Mouse (Mus musculus): ENCODE results near the gene St3gal3.

St3gal3 gene

DNA sequence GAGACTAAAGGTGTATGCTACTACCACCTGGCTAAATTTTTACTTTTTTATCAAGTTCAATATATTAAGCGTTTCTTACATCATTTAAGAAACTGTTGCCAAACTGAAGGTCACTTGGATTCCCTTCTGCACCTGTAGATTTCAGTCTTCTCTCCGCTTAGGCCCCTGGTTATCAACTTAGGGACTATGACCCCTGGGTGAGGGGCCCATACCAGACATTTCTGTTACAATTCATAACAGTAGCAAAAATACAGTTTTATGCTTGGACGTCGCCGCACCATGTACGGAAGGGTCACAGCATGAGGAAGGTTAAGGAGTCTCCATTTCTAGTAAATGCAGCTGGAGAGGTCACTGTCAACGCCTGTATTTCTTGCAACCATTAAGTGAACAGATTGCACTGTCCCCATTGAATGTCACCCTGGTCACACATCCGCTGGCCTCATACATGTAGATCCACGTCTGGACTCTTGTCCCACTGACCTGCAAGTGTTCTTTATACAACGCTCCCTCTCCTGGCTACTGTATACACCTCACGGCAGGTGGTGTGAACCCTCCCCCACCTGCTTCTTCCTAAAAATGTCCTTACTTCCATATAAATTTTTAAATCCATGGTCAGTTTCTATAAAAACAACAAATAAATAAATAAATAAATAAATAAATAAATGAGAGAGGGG is 41.8 kb downstream of the St3gal3 start:
- no peak for DNase-seq (ENCODE audit: extremely low spot score, low read depth, low spot score)

DNA sequence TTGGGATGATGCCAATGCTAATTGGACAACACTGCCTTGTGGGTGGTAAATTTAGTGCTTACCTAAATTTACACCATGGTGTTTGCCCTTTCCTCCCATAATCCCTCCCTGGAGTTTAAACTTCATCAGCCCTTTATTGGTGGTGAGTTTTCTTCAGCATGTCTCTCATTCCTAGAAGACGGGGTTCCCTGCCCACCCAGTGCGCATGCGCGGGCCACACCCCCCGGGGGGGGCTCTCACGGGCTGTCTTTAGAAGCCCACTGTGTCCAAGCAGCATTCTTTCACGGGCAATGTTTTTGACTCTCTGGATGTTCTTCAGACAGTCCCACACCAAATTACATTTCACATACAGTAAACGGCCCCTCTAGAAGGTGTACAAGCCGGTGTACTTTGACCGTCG is 44.3 kb downstream of the St3gal3 start:
- DNase-seq (ENCODE audit: extremely low spot score, low read depth, low spot score), result no peak

DNA sequence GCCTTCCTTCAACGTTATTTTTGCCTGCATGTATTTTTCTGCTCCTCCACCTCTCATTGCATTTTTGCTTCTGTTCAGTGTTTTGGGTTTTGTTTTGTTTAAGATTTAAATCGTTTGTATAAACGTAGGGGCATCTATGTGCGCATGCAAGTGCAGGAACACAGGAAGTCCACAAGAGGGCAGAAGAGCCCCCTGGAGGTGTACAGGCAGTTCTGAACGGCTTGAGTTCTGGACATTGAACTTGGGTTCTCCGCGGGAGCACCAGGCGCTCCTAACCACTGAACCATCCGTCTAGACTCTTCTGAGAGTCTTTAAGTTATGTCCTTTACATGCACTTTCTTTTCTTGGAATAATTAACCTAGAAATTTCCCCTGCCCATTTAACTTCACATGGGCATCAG is 44.8 kb downstream of the St3gal3 start:
- no peak for DNase-seq (ENCODE audit: extremely low spot score, low read depth, low spot score)

DNA sequence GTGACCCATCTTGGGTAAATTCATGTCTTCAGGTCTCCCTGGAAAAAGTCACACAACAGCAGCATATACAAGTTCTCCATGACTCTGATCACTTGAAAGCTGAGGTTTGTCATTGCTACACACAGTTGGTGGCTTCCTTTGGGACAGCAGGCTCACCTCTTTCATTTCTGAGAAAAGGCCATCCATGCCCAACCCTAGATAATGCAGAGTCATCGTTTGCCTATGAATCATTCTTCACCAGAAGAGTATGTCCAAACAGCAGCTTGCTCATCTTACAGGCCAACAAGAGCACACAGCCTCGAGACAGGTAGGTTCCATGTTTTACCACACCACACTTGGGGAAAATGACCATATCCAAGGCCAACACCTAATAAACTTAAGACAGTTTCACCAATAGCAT is 45.9 kb downstream of the St3gal3 start:
- DNase-seq (ENCODE audit: extremely low spot score, low read depth, low spot score), result no peak

DNA sequence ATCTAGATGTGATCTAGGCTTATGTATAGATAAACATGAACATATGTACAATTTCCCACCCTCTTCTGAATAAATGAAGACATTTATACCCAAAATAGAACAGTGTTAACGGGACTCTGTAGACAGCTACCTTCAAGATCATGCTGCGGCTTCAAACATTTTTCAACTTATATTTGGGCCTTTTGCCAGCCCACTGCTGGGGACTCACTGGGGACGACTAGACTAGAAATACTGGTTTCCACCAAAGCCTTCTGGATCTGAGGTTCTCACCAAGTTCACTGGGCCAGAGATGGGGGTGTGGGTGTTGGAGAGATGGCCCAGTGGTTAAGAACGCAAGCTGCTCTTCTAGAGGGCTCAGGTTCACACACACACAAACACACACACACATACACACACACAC is 49.7 kb downstream of the St3gal3 start:
- DNase-seq (ENCODE audit: extremely low spot score, low read depth, low spot score), result no peak

DNA sequence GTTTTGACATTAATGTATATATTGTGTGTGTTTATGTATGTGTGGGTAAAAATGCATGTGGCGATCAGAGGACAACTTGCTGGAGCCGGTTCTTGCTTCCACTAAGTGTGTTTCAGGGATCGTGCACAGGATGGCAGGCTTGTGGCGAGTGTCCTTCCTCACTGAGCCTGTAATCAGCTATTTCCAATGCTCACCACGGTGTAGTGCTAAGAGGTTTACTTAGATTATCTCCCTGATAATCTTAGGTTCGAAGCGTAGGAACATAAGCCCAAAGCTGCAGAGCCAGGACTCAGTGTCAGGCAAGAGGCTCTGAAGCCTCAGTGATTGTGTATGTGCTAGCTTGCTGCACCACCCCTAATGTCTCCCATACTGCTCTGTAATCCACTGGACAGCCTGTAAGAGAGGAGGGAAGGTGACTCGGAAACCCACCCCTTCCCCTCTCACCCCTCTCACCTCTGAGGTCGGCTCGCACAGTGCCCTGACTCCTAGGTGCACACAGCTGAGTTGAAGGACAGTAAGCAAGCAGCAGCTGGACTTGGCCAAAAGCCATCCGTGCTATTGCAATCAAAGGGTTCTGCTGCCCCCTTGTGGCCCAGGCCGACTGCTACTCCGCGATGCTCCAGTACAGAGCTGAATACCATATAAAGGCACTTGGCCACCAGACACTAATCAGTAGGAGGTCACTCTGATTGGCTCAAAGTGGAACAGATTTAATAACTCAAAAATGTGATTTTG is 51.3 kb downstream of the St3gal3 start:
- peak; percentile 84 for DNase-seq (ENCODE audit: extremely low spot score, low read depth, low spot score)

DNA sequence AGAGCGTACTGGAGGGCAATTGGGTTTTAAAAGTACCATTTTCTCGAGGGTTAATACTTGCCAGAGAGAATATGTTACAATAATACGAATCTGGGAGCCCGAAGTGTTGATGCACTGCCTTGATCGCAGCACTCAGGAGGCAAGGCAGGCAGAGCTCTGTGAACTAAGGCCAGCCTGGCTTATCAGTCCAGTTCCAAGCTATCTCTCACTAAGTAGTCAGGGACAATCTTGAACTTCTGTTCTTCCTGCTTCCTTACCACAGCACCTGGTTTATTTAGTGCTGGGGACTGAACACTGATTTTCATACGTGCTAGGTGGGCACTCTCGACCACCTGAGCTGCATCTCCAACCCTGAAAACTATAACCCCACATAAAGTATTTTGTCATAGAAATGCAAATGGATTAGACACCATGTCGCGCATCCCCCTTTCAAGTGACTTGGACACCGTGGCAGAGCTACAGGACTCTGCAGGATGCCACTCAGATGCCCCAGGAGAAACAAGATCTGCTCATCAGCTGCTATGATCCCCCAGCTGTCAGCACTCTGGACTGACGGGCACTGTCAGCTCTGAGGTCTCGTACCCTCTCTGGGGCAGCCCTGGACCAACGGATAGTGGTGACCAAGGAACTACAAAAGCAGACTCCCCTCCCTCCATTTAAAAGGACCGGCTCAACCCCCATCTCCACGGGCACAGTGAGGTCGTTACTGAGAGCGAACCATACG is 52.9 kb downstream of the St3gal3 start:
- DNase-seq (ENCODE audit: extremely low spot score, low read depth, low spot score), result no peak

DNA sequence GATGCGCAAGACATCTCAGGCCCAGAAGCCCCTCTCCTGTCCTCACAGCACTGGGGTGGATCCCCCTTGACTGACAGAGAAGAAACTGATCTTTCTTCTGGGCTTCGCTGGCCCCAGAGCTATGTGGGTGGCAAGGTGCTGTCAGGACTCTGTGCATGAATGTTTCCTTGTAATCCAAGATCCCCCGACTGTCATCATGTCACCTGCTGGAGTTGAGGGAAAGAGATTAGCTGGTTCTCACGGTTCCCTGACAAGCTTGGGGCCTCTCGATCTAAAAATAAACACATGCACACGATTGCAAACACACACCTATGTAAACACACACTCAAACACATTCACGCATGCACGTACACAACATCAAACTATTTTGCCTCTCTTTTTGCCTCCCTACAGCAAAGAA is 54.2 kb downstream of the St3gal3 start:
- DNase-seq (ENCODE audit: extremely low spot score, low read depth, low spot score), result no peak

DNA sequence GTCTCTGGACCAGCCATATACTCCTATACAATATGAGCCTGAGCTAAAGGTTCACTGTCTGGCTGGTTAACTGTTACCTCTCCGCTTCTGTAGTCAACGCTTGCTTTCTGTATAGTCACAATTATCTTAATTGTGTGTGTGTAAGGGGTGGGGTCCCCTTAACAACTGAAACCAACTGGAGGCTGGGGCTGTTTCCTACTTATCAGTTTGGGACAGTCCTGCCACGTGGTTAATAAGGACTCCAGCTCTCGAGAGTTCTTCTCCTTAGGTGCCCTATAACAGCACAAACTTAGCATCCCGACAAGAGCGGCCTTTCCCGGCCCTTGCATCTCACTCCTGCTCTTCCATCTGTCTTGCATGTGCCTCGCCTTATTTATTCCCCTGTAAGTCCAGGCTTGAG is 55.5 kb downstream of the St3gal3 start:
- no peak for DNase-seq (ENCODE audit: extremely low spot score, low read depth, low spot score)

DNA sequence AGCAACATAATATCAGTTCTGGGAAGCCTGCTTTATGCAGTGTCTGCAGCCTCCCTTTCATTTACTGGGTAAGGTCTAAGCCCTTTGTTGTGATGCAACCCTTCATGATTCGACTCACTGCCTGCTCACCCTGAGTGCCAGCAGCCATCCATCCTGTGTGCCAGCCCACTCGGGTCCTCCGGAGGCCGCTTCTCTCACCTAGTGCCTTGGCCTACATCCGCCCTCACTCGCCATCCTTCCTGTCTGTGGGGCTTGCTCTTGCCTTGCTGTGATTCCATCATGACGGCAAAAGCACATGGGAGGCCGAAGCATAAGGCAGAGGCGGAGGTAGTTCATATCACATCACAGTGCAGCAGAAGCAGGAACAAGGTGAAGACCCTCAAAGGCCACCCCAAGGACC is 56.1 kb downstream of the St3gal3 start:
- DNase-seq (ENCODE audit: extremely low spot score, low read depth, low spot score), result no peak

DNA sequence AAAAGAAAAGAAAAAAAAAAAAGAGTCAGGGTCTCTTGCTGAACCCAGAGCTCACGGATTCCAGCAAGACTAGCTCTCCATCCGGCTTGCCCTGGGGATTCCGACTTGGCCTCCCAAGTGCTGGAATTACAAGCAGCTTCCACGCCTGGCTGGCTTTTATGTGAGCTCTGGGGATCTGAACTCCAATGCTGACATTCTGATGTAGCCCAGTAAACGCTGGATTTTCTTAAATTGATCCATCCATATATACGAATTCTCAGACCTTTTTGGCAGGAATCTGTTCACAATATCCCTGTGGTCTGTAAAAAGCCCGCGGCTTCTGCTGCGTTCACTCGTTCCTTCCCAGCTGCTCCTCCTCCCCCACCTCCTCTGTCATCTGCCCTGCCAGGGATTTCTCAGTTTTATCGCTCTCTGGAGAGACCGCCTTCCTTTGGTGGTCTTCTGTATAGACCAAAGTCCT is 57.4 kb downstream of the St3gal3 start:
- no peak for DNase-seq (ENCODE audit: extremely low spot score, low read depth, low spot score)

DNA sequence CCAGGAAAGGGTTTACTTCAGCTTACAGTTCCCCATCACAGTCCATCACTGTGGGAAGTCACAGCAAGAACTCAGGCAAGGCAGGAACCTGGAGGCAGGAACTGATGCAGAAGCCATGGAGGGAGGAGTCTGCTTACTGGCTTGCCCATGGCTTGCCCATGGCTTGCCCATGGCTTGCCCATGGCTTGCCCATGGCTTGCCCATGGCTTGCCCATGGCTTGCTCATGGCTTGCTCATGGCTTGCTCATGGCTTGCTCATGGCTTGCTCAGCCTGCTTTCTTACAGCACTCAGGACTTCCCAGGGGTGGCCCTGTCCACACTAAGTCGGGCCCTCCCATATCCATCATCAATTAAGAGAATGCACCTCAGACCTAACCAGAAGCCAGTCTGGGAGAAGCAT is 58.1 kb downstream of the St3gal3 start:
- DNase-seq (ENCODE audit: extremely low spot score, low read depth, low spot score), result no peak

DNA sequence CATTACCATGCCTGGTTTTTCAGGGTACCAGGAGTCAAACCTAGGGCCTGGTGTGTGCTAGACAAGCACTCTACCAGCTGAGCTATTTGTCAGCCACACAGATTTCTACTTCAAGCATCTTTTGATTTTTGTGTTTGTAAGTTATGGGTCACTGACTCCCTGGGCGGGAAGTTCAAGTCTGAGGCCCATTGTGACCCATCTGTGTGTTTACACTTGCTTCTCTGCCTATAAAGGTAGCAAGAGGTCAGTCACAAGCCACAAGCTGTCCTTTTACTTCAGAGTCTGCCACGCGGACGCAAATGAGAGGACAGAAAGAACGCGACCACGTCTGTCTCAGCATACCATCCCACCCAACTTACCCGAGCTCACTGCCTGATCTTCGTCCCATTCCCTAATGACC is 59.4 kb downstream of the St3gal3 start:
- DNase-seq (ENCODE audit: extremely low spot score, low read depth, low spot score), result no peak

DNA sequence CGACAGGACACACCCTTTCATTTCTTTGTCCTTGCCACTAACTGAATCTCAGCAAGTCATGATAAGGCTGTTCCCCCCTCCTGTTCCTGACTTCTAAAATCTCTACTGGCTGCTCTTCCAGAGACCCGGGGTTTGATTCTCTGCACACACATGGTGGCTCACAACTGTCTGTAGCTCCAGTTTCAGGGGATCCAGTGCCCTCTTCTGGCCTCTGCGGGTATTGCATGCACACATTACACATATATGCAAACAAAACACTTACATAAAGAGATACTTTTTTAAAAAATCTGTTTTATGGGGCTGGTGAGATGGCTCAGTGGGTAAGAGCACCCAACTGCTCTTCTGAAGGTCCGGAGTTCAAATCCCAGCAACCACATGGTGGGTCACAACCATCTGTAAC is 60.5 kb downstream of the St3gal3 start:
- no peak for DNase-seq (ENCODE audit: extremely low spot score, low read depth, low spot score)

DNA sequence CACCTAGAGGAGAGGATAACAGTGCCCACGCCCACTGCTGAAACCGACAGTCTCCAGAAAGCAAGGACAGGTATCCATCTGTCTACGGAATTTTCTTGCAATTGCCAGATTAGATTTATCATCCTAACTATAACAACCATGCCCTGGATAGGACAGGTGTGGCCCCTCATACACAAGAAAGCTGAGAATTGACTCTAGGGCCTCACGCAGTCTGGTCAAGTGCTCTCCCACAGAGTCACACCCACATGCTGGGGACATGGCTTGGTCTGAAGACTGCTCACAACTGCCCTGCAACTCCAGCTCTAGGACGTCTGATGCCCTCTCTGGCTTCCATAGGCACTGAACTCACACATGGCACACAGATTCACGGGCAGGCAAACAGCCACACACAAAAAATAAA is 61.6 kb downstream of the St3gal3 start:
- no peak for DNase-seq (ENCODE audit: extremely low spot score, low read depth, low spot score)

DNA sequence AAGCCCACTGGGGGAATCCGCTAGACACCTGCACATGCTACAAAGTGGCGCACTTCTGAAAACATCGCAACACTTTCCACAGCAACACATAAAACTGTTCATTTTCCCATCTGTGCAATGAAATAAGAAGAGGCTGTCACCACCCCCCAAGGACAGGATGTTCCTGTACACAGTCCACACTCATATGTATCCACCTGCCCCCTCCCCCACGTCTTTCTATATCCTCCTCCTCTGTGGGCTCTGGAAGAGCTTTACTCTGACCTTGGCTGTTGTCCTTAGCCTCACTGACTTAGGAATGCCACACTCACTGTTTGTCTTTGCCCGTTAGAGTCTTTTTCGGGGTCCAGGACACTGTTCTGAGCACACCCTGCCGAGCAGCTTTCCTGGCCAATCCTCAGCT is 62.8 kb downstream of the St3gal3 start:
- no peak for DNase-seq (ENCODE audit: extremely low spot score, low read depth, low spot score)

DNA sequence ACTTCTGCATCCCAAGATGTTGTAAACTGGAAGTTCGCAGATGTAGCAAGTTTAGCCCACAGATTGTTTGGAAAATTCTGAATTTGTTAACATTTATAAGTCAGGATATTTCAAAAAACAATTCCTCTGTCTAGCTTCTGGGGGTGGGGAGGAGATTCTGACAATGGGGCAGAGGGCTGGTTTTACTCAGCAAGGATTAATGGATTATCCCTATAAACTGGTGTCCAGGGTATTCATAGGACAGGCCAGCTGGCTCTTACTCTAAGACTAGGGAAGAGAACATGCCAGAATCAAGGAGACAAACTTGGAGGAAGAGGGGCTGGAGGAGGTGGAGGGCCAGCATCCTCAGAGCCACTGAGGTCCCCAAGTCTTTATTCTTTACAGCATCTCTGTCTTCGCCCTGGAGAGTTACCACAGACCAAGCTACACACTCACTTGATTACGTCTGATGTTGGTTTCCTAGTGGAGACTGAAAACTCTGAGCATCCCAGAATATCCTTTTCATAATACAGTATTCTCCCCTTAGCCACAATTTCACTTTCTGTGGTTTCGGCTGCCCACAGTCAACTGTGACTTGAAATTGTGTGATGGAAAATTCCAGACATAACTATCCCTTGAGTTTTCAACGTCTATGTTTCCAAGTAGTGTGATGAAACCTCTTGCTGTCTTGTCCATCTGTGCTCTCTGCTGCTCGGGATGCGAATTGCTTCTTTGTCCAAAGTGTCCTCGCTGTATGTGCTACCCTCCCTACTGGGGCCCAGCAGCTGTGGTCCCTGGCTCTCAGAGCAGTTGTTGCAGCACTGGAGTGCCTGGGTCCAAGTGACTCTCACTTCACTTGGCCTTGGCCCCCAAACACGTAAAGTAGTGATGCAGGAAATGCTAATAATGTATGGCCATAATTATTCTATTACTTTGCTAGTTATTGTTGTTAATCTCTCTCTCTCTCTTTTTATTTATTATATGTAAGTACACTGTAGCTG is 64.2 kb downstream of the St3gal3 start:
- DNase-seq (ENCODE audit: extremely low spot score, low read depth, low spot score), result no peak

DNA sequence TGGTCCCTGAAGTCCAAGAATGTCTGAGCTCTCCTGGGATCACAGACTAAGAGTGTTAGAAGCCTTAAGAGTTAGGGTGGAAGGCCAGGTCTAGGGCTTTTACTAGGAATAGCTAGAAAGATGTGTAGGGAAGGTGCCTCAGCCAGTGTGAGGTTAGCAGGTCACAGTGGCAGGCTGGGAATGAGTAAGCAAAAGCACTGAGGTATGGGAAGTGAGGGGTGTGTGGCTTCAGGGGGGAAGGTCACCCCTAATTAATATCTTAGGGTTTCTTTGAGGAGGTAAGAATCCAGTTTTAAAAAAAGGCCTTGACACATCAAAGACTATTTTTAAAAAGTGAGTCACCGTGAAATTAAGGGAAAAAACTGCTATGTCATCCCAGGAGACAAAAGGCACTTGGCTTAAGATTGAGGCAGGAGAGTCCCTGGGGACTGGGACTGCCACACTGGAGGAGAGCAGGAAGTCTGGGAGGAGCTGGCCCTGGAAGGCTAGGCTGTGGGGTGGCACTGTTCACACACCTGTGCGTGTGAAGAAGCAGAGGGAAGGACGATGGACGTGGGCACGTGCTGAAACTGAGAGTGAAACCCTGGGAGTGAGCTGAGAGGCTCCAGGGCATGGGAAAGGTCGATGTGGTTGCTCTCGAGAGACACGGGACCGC is 72.8 kb downstream of the St3gal3 start:
- DNase-seq (ENCODE audit: extremely low spot score, low read depth, low spot score), result no peak

DNA sequence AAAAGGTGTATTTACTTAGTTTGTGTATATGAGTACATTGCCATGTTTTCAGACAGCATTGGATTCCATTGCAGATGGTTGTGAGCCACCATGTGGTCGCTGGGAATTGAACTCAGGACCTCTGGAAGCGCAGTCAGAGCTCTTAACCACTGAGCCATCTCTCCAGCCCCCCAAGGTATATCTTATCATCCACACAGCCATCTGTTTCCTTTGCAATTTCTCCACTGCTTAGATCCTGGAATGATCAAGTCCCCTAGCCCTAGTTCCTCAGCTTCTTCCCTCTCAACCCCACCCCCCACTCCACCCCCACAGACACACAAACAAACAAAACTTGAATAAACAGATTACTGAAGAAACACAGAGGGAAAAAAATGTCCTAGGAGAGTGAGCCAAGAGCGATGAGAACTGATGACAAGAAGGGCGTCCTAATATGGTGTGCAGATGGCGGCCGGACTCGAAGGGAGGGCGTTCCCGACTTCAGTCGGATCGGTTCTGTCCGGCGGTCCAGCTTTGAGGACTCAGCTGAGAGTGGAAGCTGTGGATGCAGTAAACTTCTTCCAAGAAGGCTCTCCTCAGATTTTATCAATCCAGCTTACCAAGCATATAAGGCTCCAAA is 73.7 kb downstream of the St3gal3 start:
- DNase-seq (ENCODE audit: extremely low spot score, low read depth, low spot score), result no peak
